Mouse (Mus musculus): ENCODE measurements around the gene Rhd.

GRCm38 (mm10) chr4:134856056-134856455 is 8.3 kb upstream of the Rhd start:
- TF ChIP-seq CTCF (IDR thresholded peaks at IDR 0.05; ENCODE audit: extremely low read depth, insufficient read depth, low read length): no peak
- no peak for TF ChIP-seq POLR2A (IDR thresholded peaks at IDR 0.05; ENCODE audit: extremely low read depth, insufficient read depth, low read length)
